Mouse (Mus musculus): ENCODE measurements around the gene Arl15. TPM values are rescaled to one million over a fixed set of nuclear protein-coding genes. Genes with fewer than 3 reads are reported as not detected.
A peak's percentile ranks its signal among the peaks of the same experiment; 100 is the strongest.

Gene Arl15
- polyA plus RNA-seq, 1 experiment from 2014 or later, result 6.7 TPM

- WGBS, result 56% methylated on average over 6 of the region's 6 CpGs
- peaks cover 10% of the 10 kb centered on the region; the same call in 1 of the 2 replicates for H3K4me1 ChIP-seq (replicated peaks)
These were observed 18.3 kb downstream of the Arl15 start for GRCm38 (mm10) chr13:113812593-113812975.

GRCm38 (mm10) chr13:113814121-113814520, 19.8 kb downstream of the Arl15 start:
- no peaks in the 10 kb centered on the region for H3K27me3 ChIP-seq (replicated peaks)
- ATAC-seq, result no peak
- no peak overlapping the region for H3K27ac ChIP-seq
- no peaks in the 10 kb centered on the region for H3K36me3 ChIP-seq
- no peak overlapping the region for H3K4me3 ChIP-seq (replicated peaks)
- H3K9me3 ChIP-seq, result no peaks in the 10 kb centered on the region
- 73% methylated on average over 8 of the region's 8 CpGs for WGBS
- no peak overlapping the region for H3K4me2 ChIP-seq (replicated peaks)
- peaks cover 10% of the 10 kb centered on the region; the same call in 1 of the 2 replicates for H3K4me1 ChIP-seq (replicated peaks)
- no peak overlapping the region for H3K9ac ChIP-seq

More at GRCm38 (mm10) chr13:113812593-113812975, 18.3 kb downstream of the Arl15 start:
- ATAC-seq, result no peak
- H3K4me3 ChIP-seq (replicated peaks), result no peak overlapping the region
- H3K9ac ChIP-seq, result no peak overlapping the region
- no peak overlapping the region for H3K4me2 ChIP-seq (replicated peaks)
- H3K27ac ChIP-seq, result no peak overlapping the region
- H3K27me3 ChIP-seq (replicated peaks), result no peaks in the 10 kb centered on the region
- no peaks in the 10 kb centered on the region for H3K36me3 ChIP-seq
- no peaks in the 10 kb centered on the region for H3K9me3 ChIP-seq

GRCm38 (mm10) chr13:113815697-113816420, 21.6 kb downstream of the Arl15 start:
- ATAC-seq, result peak; percentile 74
- Histone ChIP-seq H3K36me3 (no peaks in the 10 kb centered on the region), H3K27ac (no peak overlapping the region), H3K9me3 (no peaks in the 10 kb centered on the region), H3K4me3 (replicated peaks) (no peak overlapping the region), H3K4me1 (replicated peaks) (peaks cover 10% of the 10 kb centered on the region; the same call in 1 of the 2 replicates), H3K4me2 (replicated peaks) (no peak overlapping the region), H3K27me3 (replicated peaks) (no peaks in the 10 kb centered on the region), H3K9ac (no peak overlapping the region)
- WGBS, result 37% methylated on average over 15 of the region's 15 CpGs

GRCm38 (mm10) chr13:113816421-113816810, 22.1 kb downstream of the Arl15 start:
- Histone ChIP-seq H3K27ac (no peak overlapping the region), H3K27me3 (replicated peaks) (no peaks in the 10 kb centered on the region), H3K9me3 (no peaks in the 10 kb centered on the region), H3K36me3 (no peaks in the 10 kb centered on the region), H3K4me3 (replicated peaks) (no peak overlapping the region), H3K9ac (no peak overlapping the region), H3K4me1 (replicated peaks) (peaks cover 10% of the 10 kb centered on the region; the same call in 1 of the 2 replicates), H3K4me2 (replicated peaks) (no peak overlapping the region)
- WGBS, result 68% methylated on average over 6 of the region's 6 CpGs
- peak; percentile 28; the same call in 1 of the 2 replicates for ATAC-seq

GRCm38 (mm10) chr13:113819006-113819405, 24.7 kb downstream of the Arl15 start:
- Histone ChIP-seq H3K27me3 (replicated peaks) (no peaks in the 10 kb centered on the region), H3K4me1 (replicated peaks) (peaks cover 8% of the 10 kb centered on the region; the same call in 1 of the 2 replicates), H3K36me3 (no peaks in the 10 kb centered on the region), H3K4me3 (replicated peaks) (no peak overlapping the region), H3K9me3 (no peaks in the 10 kb centered on the region), H3K27ac (no peak overlapping the region), H3K9ac (no peak overlapping the region), H3K4me2 (replicated peaks) (no peak overlapping the region)
- ATAC-seq, result no peak
- WGBS, result 93% methylated on average over 7 of the region's 7 CpGs

- Histone ChIP-seq H3K4me3 (replicated peaks) (no peak overlapping the region), H3K9ac (no peak overlapping the region), H3K4me2 (replicated peaks) (no peak overlapping the region), H3K4me1 (replicated peaks) (peaks cover 8% of the 10 kb centered on the region; the same call in 1 of the 2 replicates), H3K9me3 (no peaks in the 10 kb centered on the region), H3K27ac (no peak overlapping the region), H3K36me3 (no peaks in the 10 kb centered on the region), H3K27me3 (replicated peaks) (no peaks in the 10 kb centered on the region)
- ATAC-seq, result no peak
- 91% methylated on average over 3 of the region's 3 CpGs for WGBS
These were observed 25.9 kb downstream of the Arl15 start for GRCm38 (mm10) chr13:113820176-113820575.

GRCm38 (mm10) chr13:113821891-113822290, 27.6 kb downstream of the Arl15 start:
- Histone ChIP-seq H3K36me3 (no peaks in the 10 kb centered on the region), H3K4me3 (replicated peaks) (no peak overlapping the region), H3K27me3 (replicated peaks) (no peaks in the 10 kb centered on the region), H3K27ac (no peak overlapping the region), H3K4me1 (replicated peaks) (0 out of 2 replicates have a peak, but pooled peaks cover 2% of the 10 kb centered on the region), H3K9me3 (no peaks in the 10 kb centered on the region), H3K9ac (no peak overlapping the region), H3K4me2 (replicated peaks) (no peak overlapping the region)
- 92% methylated on average over 12 of the region's 12 CpGs for WGBS
- ATAC-seq, result no peak

GRCm38 (mm10) chr13:113824027-113824426, 29.7 kb downstream of the Arl15 start:
- Histone ChIP-seq H3K27ac (no peak overlapping the region), H3K4me1 (replicated peaks) (0 out of 2 replicates have a peak, but pooled peaks cover 2% of the 10 kb centered on the region), H3K27me3 (replicated peaks) (no peaks in the 10 kb centered on the region), H3K36me3 (no peaks in the 10 kb centered on the region), H3K4me3 (replicated peaks) (no peak overlapping the region), H3K9me3 (no peaks in the 10 kb centered on the region), H3K9ac (no peak overlapping the region), H3K4me2 (replicated peaks) (no peak overlapping the region)
- no peak for ATAC-seq
- WGBS, result 75% methylated on average over 3 of the region's 3 CpGs

- Histone ChIP-seq H3K4me3 (replicated peaks) (no peak overlapping the region), H3K4me1 (replicated peaks) (no peaks in the 10 kb centered on the region)
- 92% methylated on average over 3 of the region's 3 CpGs for WGBS
These were observed 34.3 kb downstream of the Arl15 start for GRCm38 (mm10) chr13:113828633-113829032.

GRCm38 (mm10) chr13:113829079-113829478, 34.8 kb downstream of the Arl15 start:
- Histone ChIP-seq H3K36me3 (no peaks in the 10 kb centered on the region), H3K4me2 (replicated peaks) (no peak overlapping the region), H3K27me3 (replicated peaks) (no peaks in the 10 kb centered on the region), H3K27ac (no peak overlapping the region), H3K9ac (no peak overlapping the region), H3K4me3 (replicated peaks) (no peak overlapping the region), H3K9me3 (no peaks in the 10 kb centered on the region), H3K4me1 (replicated peaks) (no peaks in the 10 kb centered on the region)
- WGBS, result 89% methylated on average over 2 of the region's 2 CpGs
- no peak for ATAC-seq

More at GRCm38 (mm10) chr13:113828633-113829032, 34.3 kb downstream of the Arl15 start:
- ATAC-seq, result no peak
- H3K27ac ChIP-seq, result no peak overlapping the region
- H3K4me2 ChIP-seq (replicated peaks), result no peak overlapping the region
- no peak overlapping the region for H3K9ac ChIP-seq
- H3K27me3 ChIP-seq (replicated peaks), result no peaks in the 10 kb centered on the region
- no peaks in the 10 kb centered on the region for H3K9me3 ChIP-seq
- H3K36me3 ChIP-seq, result no peaks in the 10 kb centered on the region

GRCm38 (mm10) chr13:113830805-113831204, 36.5 kb downstream of the Arl15 start:
- Histone ChIP-seq H3K27ac (no peak overlapping the region), H3K9ac (no peak overlapping the region), H3K9me3 (no peaks in the 10 kb centered on the region), H3K36me3 (no peaks in the 10 kb centered on the region), H3K27me3 (replicated peaks) (no peaks in the 10 kb centered on the region), H3K4me1 (replicated peaks) (no peaks in the 10 kb centered on the region), H3K4me2 (replicated peaks) (no peak overlapping the region), H3K4me3 (replicated peaks) (no peak overlapping the region)
- 89% methylated on average over 3 of the region's 3 CpGs for WGBS
- no peak for ATAC-seq

- no peaks in the 10 kb centered on the region for H3K27me3 ChIP-seq (replicated peaks)
- no peak overlapping the region for H3K4me2 ChIP-seq (replicated peaks)
- WGBS, result 87% methylated on average over 6 of the region's 6 CpGs
- H3K9me3 ChIP-seq, result no peaks in the 10 kb centered on the region
- H3K4me3 ChIP-seq (replicated peaks), result no peak overlapping the region
- no peak overlapping the region for H3K27ac ChIP-seq
- H3K4me1 ChIP-seq (replicated peaks), result no peaks in the 10 kb centered on the region
- no peaks in the 10 kb centered on the region for H3K36me3 ChIP-seq
- H3K9ac ChIP-seq, result no peak overlapping the region
- ATAC-seq, result no peak
These were observed 38.6 kb downstream of the Arl15 start for GRCm38 (mm10) chr13:113832947-113833346.

GRCm38 (mm10) chr13:113835921-113836320, 41.6 kb downstream of the Arl15 start:
- no peak for ATAC-seq
- Histone ChIP-seq H3K4me3 (replicated peaks) (no peak overlapping the region), H3K9ac (no peak overlapping the region), H3K27me3 (replicated peaks) (no peaks in the 10 kb centered on the region), H3K36me3 (no peaks in the 10 kb centered on the region), H3K27ac (no peak overlapping the region), H3K4me1 (replicated peaks) (no peaks in the 10 kb centered on the region), H3K9me3 (no peaks in the 10 kb centered on the region), H3K4me2 (replicated peaks) (no peak overlapping the region)
- WGBS, result 95% methylated on average over 6 of the region's 6 CpGs

Measured in intestine, embryonic 15.5 days (tissue).